Mouse (Mus musculus): ENCODE data around the gene Hdc. TPM values are rescaled to one million over a fixed set of nuclear protein-coding genes. Genes with fewer than 3 reads are reported as not detected.

Hdc gene
- polyA plus RNA-seq (2015; fragmentation: Nextera tagmentation; extraction: Ambion mirVana) = 1.1 and 1.8 TPM in 2 replicates

GRCm38 (mm10) chr2:126619249-126619704, at the start of gene Hdc:
Hdc (minus strand) TSS chr2:126619299.
- WGBS = 73% methylated on average over 14 of the region's 14 CpGs
- H3K4me3 ChIP-seq (replicated peaks; ENCODE audit: low read length) = no peak within 1 kb of the TSS
- no peaks in the 10 kb centered on the region for H3K9me3 ChIP-seq (ENCODE audit: control insufficient read depth, low read length)
- no peak within 1 kb of the TSS for H3K4me2 ChIP-seq (ENCODE audit: low read length)
- H3K36me3 ChIP-seq (ENCODE audit: control insufficient read depth, insufficient read depth) = no peaks in the 10 kb centered on the region
- no peaks in the 10 kb centered on the region for H3K4me1 ChIP-seq (replicated peaks; ENCODE audit: control insufficient read depth, insufficient read depth, low read length)
- H3K27me3 ChIP-seq (replicated peaks; ENCODE audit: control insufficient read depth, insufficient read depth, low read length) = no peaks in the 10 kb centered on the region
- H3K9ac ChIP-seq (replicated peaks; ENCODE audit: low read depth, low read length) = no peak within 1 kb of the TSS
- no peak within 1 kb of the TSS for H3K27ac ChIP-seq (ENCODE audit: low read length)
- no peak for ATAC-seq

- Histone ChIP-seq H3K4me2 (ENCODE audit: low read length) (no peak overlapping the region), H3K36me3 (ENCODE audit: control insufficient read depth, insufficient read depth) (no peaks in the 10 kb centered on the region), H3K4me3 (replicated peaks; ENCODE audit: low read length) (no peak overlapping the region), H3K27me3 (replicated peaks; ENCODE audit: control insufficient read depth, insufficient read depth, low read length) (no peaks in the 10 kb centered on the region), H3K9me3 (ENCODE audit: control insufficient read depth, low read length) (no peaks in the 10 kb centered on the region), H3K27ac (ENCODE audit: low read length) (no peak overlapping the region), H3K9ac (replicated peaks; ENCODE audit: low read depth, low read length) (no peak overlapping the region), H3K4me1 (replicated peaks; ENCODE audit: control insufficient read depth, insufficient read depth, low read length) (peaks cover 16% of the 10 kb centered on the region)
- no peak for ATAC-seq
- 92% methylated on average over 5 of the region's 5 CpGs for WGBS
These were observed 49.6 kb upstream of the Hdc start for GRCm38 (mm10) chr2:126668621-126669252.

DNA sequence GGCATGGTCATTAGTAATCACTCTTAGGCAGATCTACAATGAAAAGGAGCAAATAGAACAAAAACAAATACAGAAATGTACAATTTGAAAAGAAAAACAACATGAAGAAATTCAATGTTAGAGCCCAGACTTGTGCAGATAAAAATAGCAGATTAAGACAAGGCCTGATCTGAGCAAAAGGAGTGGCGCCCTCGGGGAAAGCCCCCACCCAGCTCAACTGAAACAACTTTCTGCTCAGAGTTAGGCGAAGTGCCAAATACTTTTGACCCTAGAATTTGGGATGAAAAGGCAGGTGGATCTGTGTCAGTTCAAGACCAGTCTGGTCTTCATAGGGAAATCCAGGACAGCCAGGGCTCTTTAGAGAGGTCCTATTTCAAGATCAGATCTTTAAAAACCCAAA, 46.9 kb upstream of the Hdc start:
- WGBS = 99% methylated on average over 3 of the region's 3 CpGs
- H3K27ac ChIP-seq (ENCODE audit: low read length) = no peak overlapping the region
- no peaks in the 10 kb centered on the region for H3K9me3 ChIP-seq (ENCODE audit: control insufficient read depth, low read length)
- no peak overlapping the region for H3K4me2 ChIP-seq (ENCODE audit: low read length)
- H3K27me3 ChIP-seq (replicated peaks; ENCODE audit: control insufficient read depth, insufficient read depth, low read length) = no peaks in the 10 kb centered on the region
- no peaks in the 10 kb centered on the region for H3K36me3 ChIP-seq (ENCODE audit: control insufficient read depth, insufficient read depth)
- no peaks in the 10 kb centered on the region for H3K4me1 ChIP-seq (replicated peaks; ENCODE audit: control insufficient read depth, insufficient read depth, low read length)
- no peak overlapping the region for H3K9ac ChIP-seq (replicated peaks; ENCODE audit: low read depth, low read length)
- ATAC-seq = no peak
- H3K4me3 ChIP-seq (replicated peaks; ENCODE audit: low read length) = no peak overlapping the region

- ATAC-seq = no peak
- no peaks in the 10 kb centered on the region for H3K36me3 ChIP-seq (ENCODE audit: control insufficient read depth, insufficient read depth)
- H3K4me1 ChIP-seq (replicated peaks; ENCODE audit: control insufficient read depth, insufficient read depth, low read length) = no peaks in the 10 kb centered on the region
- no peaks in the 10 kb centered on the region for H3K9me3 ChIP-seq (ENCODE audit: control insufficient read depth, low read length)
- WGBS = 58% methylated on average over 4 of the region's 4 CpGs
- H3K27me3 ChIP-seq (replicated peaks; ENCODE audit: control insufficient read depth, insufficient read depth, low read length) = no peaks in the 10 kb centered on the region
- H3K4me2 ChIP-seq (ENCODE audit: low read length) = no peak overlapping the region
- no peak overlapping the region for H3K27ac ChIP-seq (ENCODE audit: low read length)
- no peak overlapping the region for H3K9ac ChIP-seq (replicated peaks; ENCODE audit: low read depth, low read length)
- no peak overlapping the region for H3K4me3 ChIP-seq (replicated peaks; ENCODE audit: low read length)
These were observed 44.4 kb upstream of the Hdc start for GRCm38 (mm10) chr2:126663481-126663880.

DNA sequence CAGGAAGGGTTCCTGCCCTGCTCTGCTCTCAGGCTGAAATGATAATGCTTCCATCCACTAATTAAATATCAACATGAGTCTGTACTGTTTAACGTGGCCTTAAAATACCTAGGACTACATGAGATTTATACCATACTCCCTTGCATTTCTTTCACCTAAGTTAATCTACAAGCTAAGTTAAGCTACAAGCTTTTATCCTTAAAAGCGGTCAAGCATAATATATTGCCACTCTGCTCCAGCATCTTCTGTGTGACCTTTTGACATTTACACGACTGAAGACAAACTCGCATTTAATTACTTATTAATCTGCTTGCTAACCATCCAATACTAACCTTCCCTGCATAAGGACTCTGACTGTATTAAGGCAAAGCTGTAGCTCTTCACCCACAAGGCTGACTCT, 33.8 kb upstream of the Hdc start:
- Histone ChIP-seq H3K4me3 (replicated peaks; ENCODE audit: low read length) (no peak overlapping the region), H3K4me2 (ENCODE audit: low read length) (no peak overlapping the region), H3K9ac (replicated peaks; ENCODE audit: low read depth, low read length) (no peak overlapping the region), H3K27me3 (replicated peaks; ENCODE audit: control insufficient read depth, insufficient read depth, low read length) (no peaks in the 10 kb centered on the region), H3K36me3 (ENCODE audit: control insufficient read depth, insufficient read depth) (peaks cover 8% of the 10 kb centered on the region; the same call in 1 of the 2 replicates), H3K9me3 (ENCODE audit: control insufficient read depth, low read length) (no peaks in the 10 kb centered on the region), H3K4me1 (replicated peaks; ENCODE audit: control insufficient read depth, insufficient read depth, low read length) (no peaks in the 10 kb centered on the region), H3K27ac (ENCODE audit: low read length) (no peak overlapping the region)
- WGBS = 88% methylated on average over 4 of the region's 4 CpGs
- ATAC-seq = no peak

GRCm38 (mm10) chr2:126647762-126648161, 28.7 kb upstream of the Hdc start:
- H3K9me3 ChIP-seq (ENCODE audit: control insufficient read depth, low read length) = no peaks in the 10 kb centered on the region
- H3K36me3 ChIP-seq (ENCODE audit: control insufficient read depth, insufficient read depth) = peaks cover 19% of the 10 kb centered on the region

GRCm38 (mm10) chr2:126646461-126646860, 27.4 kb upstream of the Hdc start:
- Histone ChIP-seq H3K4me3 (replicated peaks; ENCODE audit: low read length) (no peak overlapping the region), H3K9me3 (ENCODE audit: control insufficient read depth, low read length) (no peaks in the 10 kb centered on the region), H3K4me2 (ENCODE audit: low read length) (no peak overlapping the region), H3K9ac (replicated peaks; ENCODE audit: low read depth, low read length) (no peak overlapping the region), H3K4me1 (replicated peaks; ENCODE audit: control insufficient read depth, insufficient read depth, low read length) (no peaks in the 10 kb centered on the region), H3K27me3 (replicated peaks; ENCODE audit: control insufficient read depth, insufficient read depth, low read length) (no peaks in the 10 kb centered on the region), H3K36me3 (ENCODE audit: control insufficient read depth, insufficient read depth) (peaks cover 16% of the 10 kb centered on the region), H3K27ac (ENCODE audit: low read length) (no peak overlapping the region)
- 95% methylated on average over 5 of the region's 5 CpGs for WGBS
- no peak for ATAC-seq

More at GRCm38 (mm10) chr2:126647762-126648161, 28.7 kb upstream of the Hdc start:
- 92% methylated on average over 3 of the region's 3 CpGs for whole genome bisulfite sequencing
- Histone ChIP-seq H3K27ac (ENCODE audit: low read length) (no peak overlapping the region), H3K4me1 (replicated peaks; ENCODE audit: control insufficient read depth, insufficient read depth, low read length) (no peaks in the 10 kb centered on the region), H3K27me3 (replicated peaks; ENCODE audit: control insufficient read depth, insufficient read depth, low read length) (no peaks in the 10 kb centered on the region), H3K4me3 (replicated peaks; ENCODE audit: low read length) (no peak overlapping the region), H3K9ac (replicated peaks; ENCODE audit: low read depth, low read length) (no peak overlapping the region), H3K4me2 (ENCODE audit: low read length) (no peak overlapping the region)
- ATAC-seq = no peak

- no peaks in the 10 kb centered on the region for H3K4me1 ChIP-seq (replicated peaks; ENCODE audit: control insufficient read depth, insufficient read depth, low read length)
- no peak overlapping the region for H3K4me2 ChIP-seq (ENCODE audit: low read length)
- no peak for ATAC-seq
- no peak overlapping the region for H3K4me3 ChIP-seq (replicated peaks; ENCODE audit: low read length)
- H3K9ac ChIP-seq (replicated peaks; ENCODE audit: low read depth, low read length) = no peak overlapping the region
- H3K27ac ChIP-seq (ENCODE audit: low read length) = no peak overlapping the region
- WGBS = 97% methylated on average over 1 of the region's 1 CpGs
- no peaks in the 10 kb centered on the region for H3K27me3 ChIP-seq (replicated peaks; ENCODE audit: control insufficient read depth, insufficient read depth, low read length)
- H3K9me3 ChIP-seq (ENCODE audit: control insufficient read depth, low read length) = no peaks in the 10 kb centered on the region
- peaks cover 29% of the 10 kb centered on the region for H3K36me3 ChIP-seq (ENCODE audit: control insufficient read depth, insufficient read depth)
These were observed 25.7 kb upstream of the Hdc start for GRCm38 (mm10) chr2:126644768-126645167.

DNA sequence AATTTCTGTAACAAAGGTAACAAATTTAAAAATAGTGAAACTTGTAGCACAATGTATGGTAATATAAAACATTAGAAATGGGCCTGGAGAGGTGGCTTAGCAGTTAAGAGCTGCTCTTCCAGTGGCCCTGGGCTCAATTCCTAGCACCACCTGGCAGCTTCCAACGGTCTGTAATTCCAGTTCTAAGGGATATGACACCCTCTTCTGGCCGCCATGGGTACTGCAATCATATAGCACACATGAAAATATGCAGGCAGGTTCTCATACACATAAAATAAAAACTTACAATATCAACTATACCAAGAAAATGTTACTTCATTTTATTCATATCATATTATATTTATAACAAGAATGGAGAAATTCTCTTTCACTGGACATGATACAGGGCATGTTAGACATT, 21.2 kb upstream of the Hdc start:
- Histone ChIP-seq H3K4me3 (replicated peaks; ENCODE audit: low read length) (no peak overlapping the region), H3K4me1 (replicated peaks; ENCODE audit: control insufficient read depth, insufficient read depth, low read length) (no peaks in the 10 kb centered on the region), H3K27me3 (replicated peaks; ENCODE audit: control insufficient read depth, insufficient read depth, low read length) (no peaks in the 10 kb centered on the region), H3K27ac (ENCODE audit: low read length) (no peak overlapping the region), H3K9me3 (ENCODE audit: control insufficient read depth, low read length) (no peaks in the 10 kb centered on the region), H3K4me2 (ENCODE audit: low read length) (no peak overlapping the region), H3K9ac (replicated peaks; ENCODE audit: low read depth, low read length) (no peak overlapping the region), H3K36me3 (ENCODE audit: control insufficient read depth, insufficient read depth) (peaks cover 14% of the 10 kb centered on the region)
- 98% methylated on average over 2 of the region's 2 CpGs for WGBS
- no peak for ATAC-seq
